Mouse (Mus musculus): ENCODE measurements around the gene Fst. TPM values are rescaled to one million over a fixed set of nuclear protein-coding genes. Genes with fewer than 3 reads are reported as not detected.
A peak's percentile ranks its signal among the peaks of the same experiment; 100 is the strongest.

The Fst gene
- total RNA-seq (2012; rRNA removed): 7.2 and 16.6 TPM in 2 replicates

GRCm38 (mm10) chr13:114458886-114459700 lies at the start of gene Fst:
Gene Fst (minus strand): TSS chr13:114458951.
- Histone ChIP-seq H3K36me3 (ENCODE audit: control insufficient read depth, insufficient read depth, low read length, poor library complexity, severe bottlenecking) (no peaks in the 10 kb centered on the region), H3K4me1 (ENCODE audit: control insufficient read depth in 2 of 2, insufficient read depth in 2 of 2, low read length in 2 of 2, poor library complexity in 1 of 2) (peaks cover 0 to 3% of the 10 kb centered on the region in 2 experiments; a peak in 1 of 4 replicates), H3K9ac (ENCODE audit: insufficient read depth, low read depth, low read length, poor library complexity, severe bottlenecking) (peak within 1 kb of the TSS; percentile 69), H3K4me3 (ENCODE audit: insufficient read depth in 1 of 2, low read depth in 1 of 2, low read length in 2 of 2, poor library complexity in 1 of 2, severe bottlenecking in 1 of 2) (peak within 1 kb of the TSS; percentile 81 to 83), H3K27ac (ENCODE audit: insufficient read depth, low read depth, low read length, poor library complexity, severe bottlenecking) (no peak within 1 kb of the TSS), H3K9me3 (ENCODE audit: control insufficient read depth, insufficient read depth, low read depth, low read length) (no peaks in the 10 kb centered on the region)
- no peak for TF ChIP-seq ZC3H11A (IDR thresholded peaks at IDR 0.05; ENCODE audit: borderline replicate concordance, low read depth, low read length)
- TF ChIP-seq ZNF384 (IDR thresholded peaks at IDR 0.05; ENCODE audit: low read depth, low read length): no peak
- no peak for TF ChIP-seq MAFK (IDR thresholded peaks at IDR 0.05; ENCODE audit: insufficient read depth, low read depth, low read length)
- TF ChIP-seq HCFC1 (IDR thresholded peaks at IDR 0.05; ENCODE audit: borderline replicate concordance, insufficient read depth, low read length): no peak
- TF ChIP-seq CHD2 (IDR thresholded peaks at IDR 0.05; ENCODE audit: low read depth, low read length): no peak
- in situ Hi-C loops (cut with MboI; ENCODE audit: low sequenced_read_pairs in 2 of 2, unreplicated experiment in 2 of 2): loop anchor here in 1 of 2 experiments (10.0 kb wide), 1 partner anchor 584 kb away; no protein-coding TSS in a partner anchor
- peak; percentile 51 for DNase-seq (ENCODE audit: low read depth, low spot score)

- Histone ChIP-seq H3K9me3 (ENCODE audit: control insufficient read depth, insufficient read depth, low read depth, low read length) (no peaks in the 10 kb centered on the region), H3K9ac (ENCODE audit: insufficient read depth, low read depth, low read length, poor library complexity, severe bottlenecking) (no peak overlapping the region), H3K36me3 (ENCODE audit: control insufficient read depth, insufficient read depth, low read length, poor library complexity, severe bottlenecking) (no peaks in the 10 kb centered on the region), H3K4me3 (ENCODE audit: insufficient read depth in 1 of 2, low read depth in 1 of 2, low read length in 2 of 2, poor library complexity in 1 of 2, severe bottlenecking in 1 of 2) (no peak overlapping the region), H3K27ac (ENCODE audit: insufficient read depth, low read depth, low read length, poor library complexity, severe bottlenecking) (no peak overlapping the region), H3K4me1 (ENCODE audit: control insufficient read depth in 2 of 2, insufficient read depth in 2 of 2, low read length in 2 of 2, poor library complexity in 1 of 2) (no peaks in the 10 kb centered on the region)
- in situ Hi-C loops (cut with MboI; ENCODE audit: low sequenced_read_pairs in 2 of 2, unreplicated experiment in 2 of 2): no loop called here
- DNase-seq (ENCODE audit: low read depth, low spot score): no peak
- TF ChIP-seq ZNF384 (IDR thresholded peaks at IDR 0.05; ENCODE audit: low read depth, low read length): no peak
- no peak for TF ChIP-seq MAFK (IDR thresholded peaks at IDR 0.05; ENCODE audit: insufficient read depth, low read depth, low read length)
- no peak for TF ChIP-seq CHD2 (IDR thresholded peaks at IDR 0.05; ENCODE audit: low read depth, low read length)
- TF ChIP-seq HCFC1 (IDR thresholded peaks at IDR 0.05; ENCODE audit: borderline replicate concordance, insufficient read depth, low read length): no peak
- no peak for TF ChIP-seq ZC3H11A (IDR thresholded peaks at IDR 0.05; ENCODE audit: borderline replicate concordance, low read depth, low read length)
Measured at GRCm38 (mm10) chr13:114493826-114494225, 35.1 kb upstream of the Fst start.

- Histone ChIP-seq H3K4me3 (ENCODE audit: insufficient read depth in 1 of 2, low read depth in 1 of 2, low read length in 2 of 2, poor library complexity in 1 of 2, severe bottlenecking in 1 of 2) (no peak overlapping the region), H3K27ac (ENCODE audit: insufficient read depth, low read depth, low read length, poor library complexity, severe bottlenecking) (0 out of 2 replicates have a peak overlapping the region, but pooled peaks have one; percentile 31), H3K4me1 (ENCODE audit: control insufficient read depth in 2 of 2, insufficient read depth in 2 of 2, low read length in 2 of 2, poor library complexity in 1 of 2) (peaks cover 0 to 2% of the 10 kb centered on the region in 2 experiments; a peak in 1 of 4 replicates), H3K9ac (ENCODE audit: insufficient read depth, low read depth, low read length, poor library complexity, severe bottlenecking) (no peak overlapping the region), H3K9me3 (ENCODE audit: control insufficient read depth, insufficient read depth, low read depth, low read length) (no peaks in the 10 kb centered on the region), H3K36me3 (ENCODE audit: control insufficient read depth, insufficient read depth, low read length, poor library complexity, severe bottlenecking) (no peaks in the 10 kb centered on the region)
- TF ChIP-seq ZNF384 (IDR thresholded peaks at IDR 0.05; ENCODE audit: low read depth, low read length) (no peak), ZC3H11A (IDR thresholded peaks at IDR 0.05; ENCODE audit: borderline replicate concordance, low read depth, low read length) (no peak), MAFK (IDR thresholded peaks at IDR 0.05; ENCODE audit: insufficient read depth, low read depth, low read length) (no peak), CHD2 (IDR thresholded peaks at IDR 0.05; ENCODE audit: low read depth, low read length) (no peak), HCFC1 (IDR thresholded peaks at IDR 0.05; ENCODE audit: borderline replicate concordance, insufficient read depth, low read length) (no peak)
- in situ Hi-C loops (cut with MboI; ENCODE audit: low sequenced_read_pairs in 2 of 2, unreplicated experiment in 2 of 2): no loop called here
- no peak for DNase-seq (ENCODE audit: low read depth, low spot score)
Measured at GRCm38 (mm10) chr13:114488178-114488577, 29.4 kb upstream of the Fst start.

GRCm38 (mm10) chr13:114478329-114478728 lies 19.6 kb upstream of the Fst start:
- no peak overlapping the region for H3K9ac ChIP-seq (ENCODE audit: insufficient read depth, low read depth, low read length, poor library complexity, severe bottlenecking)
- in situ Hi-C loops (cut with MboI; ENCODE audit: low sequenced_read_pairs in 2 of 2, unreplicated experiment in 2 of 2): no loop called here
- no peak for DNase-seq (ENCODE audit: low read depth, low spot score)
- no peak overlapping the region for H3K4me3 ChIP-seq (ENCODE audit: insufficient read depth in 1 of 2, low read depth in 1 of 2, low read length in 2 of 2, poor library complexity in 1 of 2, severe bottlenecking in 1 of 2)
- TF ChIP-seq HCFC1 (IDR thresholded peaks at IDR 0.05; ENCODE audit: borderline replicate concordance, insufficient read depth, low read length): no peak
- TF ChIP-seq ZNF384 (IDR thresholded peaks at IDR 0.05; ENCODE audit: low read depth, low read length): no peak
- TF ChIP-seq MAFK (IDR thresholded peaks at IDR 0.05; ENCODE audit: insufficient read depth, low read depth, low read length): no peak
- TF ChIP-seq CHD2 (IDR thresholded peaks at IDR 0.05; ENCODE audit: low read depth, low read length): no peak
- no peak for TF ChIP-seq ZC3H11A (IDR thresholded peaks at IDR 0.05; ENCODE audit: borderline replicate concordance, low read depth, low read length)
- H3K36me3 ChIP-seq (ENCODE audit: control insufficient read depth, insufficient read depth, low read length, poor library complexity, severe bottlenecking): no peaks in the 10 kb centered on the region
- no peaks in the 10 kb centered on the region for H3K4me1 ChIP-seq (ENCODE audit: control insufficient read depth in 2 of 2, insufficient read depth in 2 of 2, low read length in 2 of 2, poor library complexity in 1 of 2)
- no peak overlapping the region for H3K27ac ChIP-seq (ENCODE audit: insufficient read depth, low read depth, low read length, poor library complexity, severe bottlenecking)
- no peaks in the 10 kb centered on the region for H3K9me3 ChIP-seq (ENCODE audit: control insufficient read depth, insufficient read depth, low read depth, low read length)
